Mouse (Mus musculus): ENCODE results near the gene Hrh2. TPM values are rescaled to one million over a fixed set of nuclear protein-coding genes. Genes with fewer than 3 reads are reported as not detected.

Hrh2 gene
- polyA plus RNA-seq, 1 experiment from 2014 or later = 0.06 TPM

Other genes starting within 250 kb of the Hrh2 start
- gene Drd1, start 136.4 kb upstream of the Hrh2 start, polyA plus RNA-seq (2016; fragmentation: Nextera tagmentation; extraction: Ambion mirVana) = not detected in 2 replicates
- gene Sfxn1, start 120.3 kb upstream of the Hrh2 start, polyA plus RNA-seq (2016; fragmentation: Nextera tagmentation; extraction: Ambion mirVana) = 96.2 and 98.2 TPM in 2 replicates
- gene Cplx2, start 179.2 kb downstream of the Hrh2 start, polyA plus RNA-seq (2016; fragmentation: Nextera tagmentation; extraction: Ambion mirVana) = 5.5 TPM in 2 replicates

All from forebrain, embryonic 10.5 days (tissue).